8 mouse cellular contexts compared by ENCODE assay signal in genomic region chr2:173545992-173546703, GRCm38 (mm10). TPM values are rescaled to one million over a fixed set of nuclear protein-coding genes. Genes with fewer than 3 reads are reported as not detected.
DNase-seq lines count a peak whose midpoint lies in the region; ATAC-seq and TF ChIP-seq lines count a peak whose summit lies in the region.

No protein-coding gene starts in this region.

- H3K9ac ChIP-seq in heart, embryonic 16.5 days (ENCODE audit: low read length) = no peak overlapping the region
- no peak overlapping the region for H3K9ac ChIP-seq in liver, postnatal 0 days (replicated peaks)
- no peak overlapping the region for H3K9ac ChIP-seq in neural tube, embryonic 14.5 days (replicated peaks; ENCODE audit: low read depth, low read length)

- TF ChIP-seq CTCF in brain, embryonic 14.5 days (IDR thresholded peaks at IDR 0.05; ENCODE audit: borderline replicate concordance, extremely low read depth, insufficient read depth, insufficient read length) = peak; percentile 98
- peak; percentile 91 for TF ChIP-seq CTCF in liver, postnatal 0 days (IDR thresholded peaks at IDR 0.05; ENCODE audit: low read depth)

- H3K4me3 ChIP-seq in forebrain, embryonic 10.5 days = no peak overlapping the region
- H3K4me3 ChIP-seq in heart, embryonic 16.5 days (ENCODE audit: low read length) = no peak overlapping the region
- H3K4me3 ChIP-seq in liver, postnatal 0 days (ENCODE audit: low read depth, low read length) = no peak overlapping the region
- H3K4me3 ChIP-seq in neural tube, embryonic 14.5 days (ENCODE audit: low read depth, low read length) = no peak overlapping the region

- WGBS in forebrain, embryonic 10.5 days = 46% methylated on average over 15 of the region's 15 CpGs
- 44% methylated on average over 15 of the region's 15 CpGs for WGBS in heart, embryonic 16.5 days
- WGBS in liver, postnatal 0 days (ENCODE audit: insufficient replicate concordance) = 41% methylated on average over 15 of the region's 15 CpGs
- WGBS in neural tube, embryonic 14.5 days = 42% methylated on average over 15 of the region's 15 CpGs

- H3K9me3 ChIP-seq in forebrain, embryonic 10.5 days = no peaks in the 10 kb centered on the region
- H3K9me3 ChIP-seq in heart, embryonic 16.5 days (replicated peaks; ENCODE audit: control insufficient read depth, low read length) = no peaks in the 10 kb centered on the region
- no peaks in the 10 kb centered on the region for H3K9me3 ChIP-seq in liver, postnatal 0 days (ENCODE audit: low read length)
- H3K9me3 ChIP-seq in neural tube, embryonic 14.5 days (ENCODE audit: control insufficient read depth, low read length) = no peaks in the 10 kb centered on the region

- TF ChIP-seq POLR2A in brain, embryonic 14.5 days (IDR thresholded peaks at IDR 0.05; ENCODE audit: borderline replicate concordance, extremely low read depth, insufficient read depth, insufficient read length, poor library complexity, severe bottlenecking) = no peak

- H3K4me2 ChIP-seq in heart, embryonic 16.5 days (ENCODE audit: low read depth, low read length) = no peak overlapping the region
- H3K4me2 ChIP-seq in liver, postnatal 0 days (ENCODE audit: low read depth, low read length) = no peak overlapping the region
- H3K4me2 ChIP-seq in neural tube, embryonic 14.5 days (ENCODE audit: low read depth, low read length) = no peak overlapping the region

- DNase-seq in CD4-positive helper T cell, adult 2 months (ENCODE audit: low read depth, low spot score) = peak; percentile 79
- DNase-seq in brain, embryonic 14.5 days (ENCODE audit: low read depth) = peak; percentile 92
- peak; percentile 84 for DNase-seq in forebrain, embryonic 10.5 days (ENCODE audit: extremely low spot score, low spot score)
- DNase-seq in kidney, postnatal 14 days = peak; percentile 86
- DNase-seq in liver, postnatal 0 days = peak; percentile 84
- DNase-seq in telencephalon, adult 2 months (ENCODE audit: low read depth, low spot score) = peak; percentile 35

- no peak overlapping the region for H3K27ac ChIP-seq in forebrain, embryonic 10.5 days
- H3K27ac ChIP-seq in heart, embryonic 16.5 days (ENCODE audit: low read length) = no peak overlapping the region
- H3K27ac ChIP-seq in liver, postnatal 0 days (ENCODE audit: low read depth) = no peak overlapping the region
- no peak overlapping the region for H3K27ac ChIP-seq in neural tube, embryonic 14.5 days (ENCODE audit: low read depth, low read length)

- H3K36me3 ChIP-seq in forebrain, embryonic 10.5 days (replicated peaks) = no peaks in the 10 kb centered on the region
- no peaks in the 10 kb centered on the region for H3K36me3 ChIP-seq in heart, embryonic 16.5 days (ENCODE audit: control insufficient read depth, insufficient read depth)
- H3K36me3 ChIP-seq in liver, postnatal 0 days (replicated peaks; ENCODE audit: insufficient read depth, low read length) = no peaks in the 10 kb centered on the region
- H3K36me3 ChIP-seq in neural tube, embryonic 14.5 days (ENCODE audit: control insufficient read depth, insufficient read depth, low read length) = no peaks in the 10 kb centered on the region

- no peak for TF ChIP-seq EP300 in liver, postnatal 0 days (IDR thresholded peaks at IDR 0.05; ENCODE audit: low read depth)

- no peaks in the 10 kb centered on the region for H3K4me1 ChIP-seq in forebrain, embryonic 10.5 days
- no peaks in the 10 kb centered on the region for H3K4me1 ChIP-seq in heart, embryonic 16.5 days (ENCODE audit: control insufficient read depth, insufficient read depth, low read length)
- no peaks in the 10 kb centered on the region for H3K4me1 ChIP-seq in liver, postnatal 0 days (ENCODE audit: insufficient read depth)
- H3K4me1 ChIP-seq in neural tube, embryonic 14.5 days (ENCODE audit: control insufficient read depth, insufficient read depth, low read length) = no peaks in the 10 kb centered on the region

- H3K27me3 ChIP-seq in forebrain, embryonic 10.5 days (ENCODE audit: poor library complexity, severe bottlenecking) = peaks cover 4% of the 10 kb centered on the region; the same call in 1 of the 2 replicates
- H3K27me3 ChIP-seq in heart, embryonic 16.5 days (ENCODE audit: control insufficient read depth, insufficient read depth, low read length) = no peaks in the 10 kb centered on the region
- H3K27me3 ChIP-seq in liver, postnatal 0 days (ENCODE audit: insufficient read depth, low read length) = no peaks in the 10 kb centered on the region
- no peaks in the 10 kb centered on the region for H3K27me3 ChIP-seq in neural tube, embryonic 14.5 days (ENCODE audit: control insufficient read depth, insufficient read depth, low read length)

- ATAC-seq in heart, embryonic 16.5 days (replicated peaks; ENCODE audit: extremely low read depth, insufficient read depth, low FRiP score) = peak; percentile 69
- peak; percentile 66 for ATAC-seq in liver, postnatal 0 days
- ATAC-seq in neural tube, embryonic 14.5 days (ENCODE audit: low read depth) = peak; percentile 78

RNA-seq across cellular contexts. Expression of gene 1700021F07Rik, which starts 23.8 kb away (rescaled TPM):
- not detected in 2 replicates for polyA plus RNA-seq in brain, embryonic 14.5 days (2012; rRNA removed)
- polyA plus RNA-seq in forebrain, embryonic 10.5 days (2016; fragmentation: Nextera tagmentation; extraction: Ambion mirVana) = not detected in 2 replicates
- not detected in 2 replicates for polyA plus RNA-seq in heart, embryonic 16.5 days (2015; fragmentation: Nextera tagmentation; extraction: Ambion mirVana)
- polyA plus RNA-seq in liver, postnatal 0 days (2015; fragmentation: Nextera tagmentation; extraction: Ambion mirVana) = not detected in 2 replicates
- not detected in 2 replicates for polyA plus RNA-seq in neural tube, embryonic 14.5 days (2014; fragmentation: Nextera tagmentation; extraction: Ambion mirVana)

RNA-seq across cellular contexts. Expression of gene Ankrd60, which starts 32.0 kb away (rescaled TPM):
- polyA plus RNA-seq in brain, embryonic 14.5 days (2012; rRNA removed) = not detected in 2 replicates
- not detected in 2 replicates for polyA plus RNA-seq in forebrain, embryonic 10.5 days (2016; fragmentation: Nextera tagmentation; extraction: Ambion mirVana)
- polyA plus RNA-seq in heart, embryonic 16.5 days (2015; fragmentation: Nextera tagmentation; extraction: Ambion mirVana) = not detected in 2 replicates
- not detected in 2 replicates for polyA plus RNA-seq in liver, postnatal 0 days (2015; fragmentation: Nextera tagmentation; extraction: Ambion mirVana)
- not detected in 2 replicates for polyA plus RNA-seq in neural tube, embryonic 14.5 days (2014; fragmentation: Nextera tagmentation; extraction: Ambion mirVana)

Comparison
In these comparisons a context has a peak if more than half of its experiments do, and no peak if none do; other contexts are left out.
1. DNase-seq: peak in every context shown above with its lines; median percentile 92 in brain, embryonic 14.5 days; 86 in kidney, postnatal 14 days; 84 in forebrain, embryonic 10.5 days; 84 in liver, postnatal 0 days; 79 in CD4-positive helper T cell, adult 2 months; 35 in telencephalon, adult 2 months.